Mouse (Mus musculus) v-Abl transformed pro-B cells (cell line): ENCODE data around the gene Bglap2.
"Not testable (repeated sequence)": the region's sequence is repeated elsewhere in the genome, so short reads cannot be mapped to it uniquely, and the experiment has no call there.

ENCODE experiments used
- in situ Hi-C, 2 experiments: fragments of 400-800 bp; cut with MboI; formaldehyde crosslinking; loops; one replicate each; pipeline ENCODE4 v1.15.1; 2025; ENCODE audit not compliant: unreplicated experiment in 2 of 2

Bglap2 gene

GRCm38 (mm10) chr3:88378599-88378998 is at the start of gene Bglap2:
Gene Bglap2, minus strand, starts transcription at chr3:88378699.
- in situ Hi-C loops, result not testable (repeated sequence)

GRCm38 (mm10) chr3:88427342-88427905 is 48.9 kb upstream of the Bglap2 start:
- in situ Hi-C loops, result no loop called here

GRCm38 (mm10) chr3:88425708-88426420 is 47.4 kb upstream of the Bglap2 start:
- in situ Hi-C loops, result no loop called here

- in situ Hi-C loops, result no loop called here
Measured at GRCm38 (mm10) chr3:88425330-88425689, 46.8 kb upstream of the Bglap2 start.

- in situ Hi-C loops, result no loop called here
Measured at GRCm38 (mm10) chr3:88424605-88425329, 46.3 kb upstream of the Bglap2 start, which contains the start of gene Slc25a44. Gene Slc25a44, minus strand, starts transcription at chr3:88425139.

- in situ Hi-C loops, result no loop called here
Measured at GRCm38 (mm10) chr3:88422020-88422720, 43.7 kb upstream of the Bglap2 start.

- in situ Hi-C loops, result no loop called here
Measured at GRCm38 (mm10) chr3:88420771-88421170, 42.3 kb upstream of the Bglap2 start.

- in situ Hi-C loops, result no loop called here
Measured at GRCm38 (mm10) chr3:88418016-88418415, 39.5 kb upstream of the Bglap2 start.

- in situ Hi-C loops, result no loop called here
Measured at GRCm38 (mm10) chr3:88415668-88416067, 37.2 kb upstream of the Bglap2 start.

- in situ Hi-C loops, result no loop called here
Measured at GRCm38 (mm10) chr3:88412636-88413035, 34.1 kb upstream of the Bglap2 start.

GRCm38 (mm10) chr3:88411681-88412080 is 33.2 kb upstream of the Bglap2 start:
- in situ Hi-C loops, result no loop called here

GRCm38 (mm10) chr3:88410645-88411031 is 32.1 kb upstream of the Bglap2 start:
- in situ Hi-C loops, result no loop called here

- in situ Hi-C loops, result loop anchor here (5.0 to 10.0 kb wide), 5 partner anchors 55 to 112 kb away; no protein-coding TSS in a partner anchor
Measured at GRCm38 (mm10) chr3:88409741-88410644, 31.5 kb upstream of the Bglap2 start, which contains the start of gene Pmf1. Gene Pmf1, minus strand, starts transcription at chr3:88410331.

GRCm38 (mm10) chr3:88408953-88409352 is 30.5 kb upstream of the Bglap2 start:
- in situ Hi-C loops, result loop anchor here (5.0 to 10.0 kb wide), 5 partner anchors 54 to 113 kb away; no protein-coding TSS in a partner anchor

GRCm38 (mm10) chr3:88407529-88407928 is 29.0 kb upstream of the Bglap2 start:
- in situ Hi-C loops, result loop anchor here (5.0 to 10.0 kb wide), 5 partner anchors 53 to 115 kb away; no protein-coding TSS in a partner anchor

GRCm38 (mm10) chr3:88407090-88407489 is 28.6 kb upstream of the Bglap2 start:
- in situ Hi-C loops, result loop anchor here (5.0 to 10.0 kb wide), 5 partner anchors 52 to 115 kb away; no protein-coding TSS in a partner anchor

GRCm38 (mm10) chr3:88403522-88404230 is 25.2 kb upstream of the Bglap2 start:
- in situ Hi-C loops, result loop anchor here (5.0 to 10.0 kb wide), 2 partner anchors 46 to 49 kb away; no protein-coding TSS in a partner anchor

GRCm38 (mm10) chr3:88398666-88399065 is 20.2 kb upstream of the Bglap2 start:
- in situ Hi-C loops, result no loop called here

- in situ Hi-C loops, result no loop called here
Measured at GRCm38 (mm10) chr3:88395742-88396141, 17.2 kb upstream of the Bglap2 start.
